Mouse (Mus musculus): ENCODE measurements around the gene Lingo1. TPM values are rescaled to one million over a fixed set of nuclear protein-coding genes. Genes with fewer than 3 reads are reported as not detected.

Gene Lingo1
- polyA plus RNA-seq, 1 experiment from 2014 or later, result 0.29 TPM

GRCm38 (mm10) chr9:56825476-56826213 is 29.4 kb upstream of the Lingo1 start:
- WGBS (ENCODE audit: insufficient replicate concordance), result 15% methylated on average over 21 of the region's 21 CpGs
- TF ChIP-seq CTCF (IDR thresholded peaks at IDR 0.05; ENCODE audit: low read depth), result no peak
- TF ChIP-seq EP300 (IDR thresholded peaks at IDR 0.05; ENCODE audit: low read depth), result no peak
- ATAC-seq (no peak), DNase-seq (no peak)
- no peak overlapping the region for H3K4me2 ChIP-seq (ENCODE audit: low read depth, low read length)
- H3K9me3 ChIP-seq (ENCODE audit: low read length), result no peaks in the 10 kb centered on the region
- no peak overlapping the region for H3K27ac ChIP-seq (ENCODE audit: low read depth)
- no peaks in the 10 kb centered on the region for H3K36me3 ChIP-seq (replicated peaks; ENCODE audit: insufficient read depth, low read length)
- no peak overlapping the region for H3K9ac ChIP-seq (replicated peaks)
- H3K4me1 ChIP-seq (ENCODE audit: insufficient read depth), result no peaks in the 10 kb centered on the region
- no peak overlapping the region for H3K4me3 ChIP-seq (ENCODE audit: low read depth, low read length)
- peaks cover 8% of the 10 kb centered on the region for H3K27me3 ChIP-seq (ENCODE audit: insufficient read depth, low read length)

- WGBS (ENCODE audit: insufficient replicate concordance), result 11% methylated on average over 3 of the region's 3 CpGs
- Histone ChIP-seq H3K9ac (replicated peaks) (no peak overlapping the region), H3K36me3 (replicated peaks; ENCODE audit: insufficient read depth, low read length) (no peaks in the 10 kb centered on the region), H3K4me1 (ENCODE audit: insufficient read depth) (no peaks in the 10 kb centered on the region), H3K9me3 (ENCODE audit: low read length) (no peaks in the 10 kb centered on the region), H3K27ac (ENCODE audit: low read depth) (no peak overlapping the region), H3K4me3 (ENCODE audit: low read depth, low read length) (no peak overlapping the region), H3K4me2 (ENCODE audit: low read depth, low read length) (no peak overlapping the region), H3K27me3 (ENCODE audit: insufficient read depth, low read length) (peaks cover 8% of the 10 kb centered on the region)
- ATAC-seq (no peak), DNase-seq (no peak)
- TF ChIP-seq CTCF (IDR thresholded peaks at IDR 0.05; ENCODE audit: low read depth) (peak; percentile 50), EP300 (IDR thresholded peaks at IDR 0.05; ENCODE audit: low read depth) (no peak)
These were observed 28.6 kb upstream of the Lingo1 start for GRCm38 (mm10) chr9:56824900-56825299.

DNA sequence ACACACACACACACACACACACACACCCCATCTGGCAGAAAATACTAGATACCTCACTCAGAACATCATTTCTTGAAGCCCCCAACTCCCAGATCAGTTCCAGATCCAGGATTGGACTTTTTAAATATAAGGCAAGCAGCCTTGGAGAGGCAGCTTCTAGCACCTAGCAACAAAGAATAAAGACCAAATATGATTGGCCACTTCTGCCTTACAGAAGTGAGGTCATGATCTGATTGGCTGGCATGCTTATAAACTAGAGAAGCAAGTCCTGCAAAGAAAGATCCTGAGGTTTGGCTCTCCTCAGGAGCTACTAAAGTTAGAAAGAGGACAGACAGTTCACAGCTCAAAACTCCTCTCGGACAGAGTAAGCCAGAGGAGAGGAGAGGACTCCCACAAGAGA is 14.6 kb upstream of the Lingo1 start:
- 74% methylated on average over 1 of the region's 1 CpGs for WGBS (ENCODE audit: insufficient replicate concordance)
- Histone ChIP-seq H3K36me3 (replicated peaks; ENCODE audit: insufficient read depth, low read length) (no peaks in the 10 kb centered on the region), H3K27ac (ENCODE audit: low read depth) (no peak overlapping the region), H3K9me3 (ENCODE audit: low read length) (no peaks in the 10 kb centered on the region; the same call in 1 of the 2 replicates), H3K9ac (replicated peaks) (no peak overlapping the region), H3K4me1 (ENCODE audit: insufficient read depth) (no peaks in the 10 kb centered on the region), H3K4me2 (ENCODE audit: low read depth, low read length) (no peak overlapping the region), H3K27me3 (ENCODE audit: insufficient read depth, low read length) (no peaks in the 10 kb centered on the region), H3K4me3 (ENCODE audit: low read depth, low read length) (no peak overlapping the region)
- no peak for DNase-seq
- TF ChIP-seq EP300 (IDR thresholded peaks at IDR 0.05; ENCODE audit: low read depth), result no peak
- no peak for TF ChIP-seq CTCF (IDR thresholded peaks at IDR 0.05; ENCODE audit: low read depth)
- no peak for ATAC-seq

- Histone ChIP-seq H3K4me2 (ENCODE audit: low read depth, low read length) (no peak overlapping the region), H3K4me1 (ENCODE audit: insufficient read depth) (no peaks in the 10 kb centered on the region), H3K4me3 (ENCODE audit: low read depth, low read length) (no peak overlapping the region), H3K9ac (replicated peaks) (no peak overlapping the region), H3K27ac (ENCODE audit: low read depth) (no peak overlapping the region), H3K36me3 (replicated peaks; ENCODE audit: insufficient read depth, low read length) (no peaks in the 10 kb centered on the region), H3K9me3 (ENCODE audit: low read length) (no peaks in the 10 kb centered on the region; the same call in 1 of the 2 replicates), H3K27me3 (ENCODE audit: insufficient read depth, low read length) (no peaks in the 10 kb centered on the region)
- no peak for ATAC-seq
- WGBS (ENCODE audit: insufficient replicate concordance), result 63% methylated on average over 6 of the region's 6 CpGs
- TF ChIP-seq EP300 (IDR thresholded peaks at IDR 0.05; ENCODE audit: low read depth), result no peak
- TF ChIP-seq CTCF (IDR thresholded peaks at IDR 0.05; ENCODE audit: low read depth), result no peak
- DNase-seq, result no peak
These were observed 11.7 kb upstream of the Lingo1 start for GRCm38 (mm10) chr9:56807990-56808389.

DNA sequence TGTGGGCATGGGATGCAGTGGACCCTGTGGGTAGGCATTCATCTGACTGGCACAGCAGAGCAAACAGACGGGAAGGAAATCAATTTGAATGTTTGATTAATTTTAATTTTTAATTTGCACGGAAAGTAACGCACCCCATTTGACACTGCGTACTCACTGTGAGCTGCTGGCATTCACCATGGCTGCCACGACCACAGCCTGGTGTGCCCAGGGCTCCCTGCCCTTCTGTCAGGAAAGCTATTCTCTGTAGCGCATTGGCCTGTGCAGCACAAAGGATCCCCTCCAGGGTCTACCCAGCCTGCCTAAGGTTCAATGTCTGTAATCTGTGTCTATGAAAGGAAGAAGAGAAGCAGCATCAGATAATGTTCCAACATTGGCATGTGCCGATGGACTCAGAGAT is 6.9 kb upstream of the Lingo1 start:
- DNase-seq, result no peak
- WGBS (ENCODE audit: insufficient replicate concordance), result 86% methylated on average over 7 of the region's 7 CpGs
- no peaks in the 10 kb centered on the region for H3K4me1 ChIP-seq (ENCODE audit: insufficient read depth)
- H3K9ac ChIP-seq (replicated peaks), result no peak overlapping the region
- H3K4me2 ChIP-seq (ENCODE audit: low read depth, low read length), result no peak overlapping the region
- no peaks in the 10 kb centered on the region for H3K9me3 ChIP-seq (ENCODE audit: low read length)
- ATAC-seq, result no peak
- H3K4me3 ChIP-seq (ENCODE audit: low read depth, low read length), result no peak overlapping the region
- no peak overlapping the region for H3K27ac ChIP-seq (ENCODE audit: low read depth)
- TF ChIP-seq EP300 (IDR thresholded peaks at IDR 0.05; ENCODE audit: low read depth) (no peak), CTCF (IDR thresholded peaks at IDR 0.05; ENCODE audit: low read depth) (no peak)
- H3K27me3 ChIP-seq (ENCODE audit: insufficient read depth, low read length), result peaks cover 9% of the 10 kb centered on the region; the same call in 1 of the 2 replicates
- H3K36me3 ChIP-seq (replicated peaks; ENCODE audit: insufficient read depth, low read length), result no peaks in the 10 kb centered on the region

GRCm38 (mm10) chr9:56797876-56798275 is 1.6 kb upstream of the Lingo1 start:
- Histone ChIP-seq H3K27me3 (ENCODE audit: insufficient read depth, low read length) (peaks cover 52% of the 10 kb centered on the region), H3K9me3 (ENCODE audit: low read length) (no peaks in the 10 kb centered on the region), H3K27ac (ENCODE audit: low read depth) (no peak overlapping the region), H3K4me3 (ENCODE audit: low read depth, low read length) (no peak overlapping the region), H3K4me1 (ENCODE audit: insufficient read depth) (no peaks in the 10 kb centered on the region), H3K4me2 (ENCODE audit: low read depth, low read length) (no peak overlapping the region), H3K36me3 (replicated peaks; ENCODE audit: insufficient read depth, low read length) (no peaks in the 10 kb centered on the region), H3K9ac (replicated peaks) (no peak overlapping the region)
- no peak for ATAC-seq
- 15% methylated on average over 5 of the region's 5 CpGs for WGBS (ENCODE audit: insufficient replicate concordance)
- peak; percentile 39 for DNase-seq
- TF ChIP-seq EP300 (IDR thresholded peaks at IDR 0.05; ENCODE audit: low read depth) (no peak), CTCF (IDR thresholded peaks at IDR 0.05; ENCODE audit: low read depth) (peak; percentile 61)

All from liver, postnatal 0 days (tissue).